Mouse (Mus musculus): ENCODE results near the gene Actg2. TPM values are rescaled to one million over a fixed set of nuclear protein-coding genes. Genes with fewer than 3 reads are reported as not detected.

Gene Actg2
- polyA plus RNA-seq, 1 experiment, result 0.97 TPM

DNA sequence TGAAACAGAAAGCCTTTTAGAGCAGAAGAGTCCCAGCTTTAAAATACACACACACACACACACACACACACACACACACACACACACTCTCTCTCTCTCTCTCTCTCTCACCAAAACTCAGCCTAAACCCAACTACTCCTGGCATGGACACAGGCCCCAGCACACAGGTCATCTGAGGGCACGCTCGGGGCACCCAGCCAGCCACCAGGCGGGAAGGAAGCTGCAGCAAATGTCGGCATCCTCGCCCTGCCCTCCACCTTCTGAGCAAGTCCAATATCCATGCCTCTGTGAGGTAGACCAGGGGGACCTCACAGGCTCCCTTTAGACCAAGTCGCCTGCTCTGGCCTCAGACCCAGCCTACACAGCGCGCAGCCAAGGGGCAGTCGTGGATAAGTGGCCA lies 62.8 kb downstream of the Actg2 start:
- peak; percentile 78 for DNase-seq
- Histone ChIP-seq H3K27me3 (ENCODE audit: control insufficient read depth, insufficient read depth, low read length) (no peaks in the 10 kb centered on the region), H3K4me1 (ENCODE audit: control insufficient read depth, insufficient read depth, low read length) (peaks cover 12% of the 10 kb centered on the region), H3K4me3 (replicated peaks; ENCODE audit: insufficient read depth, low read depth, low read length) (no peak overlapping the region), H3K27ac (ENCODE audit: insufficient read depth, low read length) (no peak overlapping the region)
- TF ChIP-seq CTCF (IDR thresholded peaks at IDR 0.05; ENCODE audit: borderline replicate concordance, insufficient read depth, low read depth, low read length) (no peak), POLR2A (IDR thresholded peaks at IDR 0.05; ENCODE audit: borderline replicate concordance, insufficient read depth, low read length) (no peak)
- WGBS, result 13% methylated on average over 9 of the region's 9 CpGs

DNA sequence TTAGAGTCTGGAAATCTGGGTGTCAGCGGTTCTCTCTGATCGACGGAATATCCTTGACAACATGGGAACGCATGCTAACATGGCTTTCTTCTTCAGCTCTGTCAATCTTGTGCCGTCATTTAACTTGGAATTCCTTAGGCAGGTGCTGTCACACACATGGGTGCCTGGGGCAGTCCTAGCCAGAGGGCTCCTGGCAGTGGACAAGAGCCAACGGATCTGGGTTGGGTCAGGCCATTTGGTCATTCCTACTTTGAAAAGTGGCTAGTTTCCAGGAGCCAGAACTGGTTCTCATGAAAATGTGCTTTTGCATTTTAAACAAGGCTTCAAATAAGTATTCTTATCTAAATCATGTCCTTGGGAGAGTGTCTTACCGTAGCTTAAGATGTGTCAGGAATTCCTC lies 64.3 kb downstream of the Actg2 start:
- H3K27ac ChIP-seq (ENCODE audit: insufficient read depth, low read length), result no peak overlapping the region
- H3K27me3 ChIP-seq (ENCODE audit: control insufficient read depth, insufficient read depth, low read length), result no peaks in the 10 kb centered on the region
- 71% methylated on average over 7 of the region's 7 CpGs for WGBS
- TF ChIP-seq POLR2A (IDR thresholded peaks at IDR 0.05; ENCODE audit: borderline replicate concordance, insufficient read depth, low read length) (no peak), CTCF (IDR thresholded peaks at IDR 0.05; ENCODE audit: borderline replicate concordance, insufficient read depth, low read depth, low read length) (no peak)
- peak in 1 of 2 experiments; percentile 32 for DNase-seq
- no peak overlapping the region for H3K4me3 ChIP-seq (replicated peaks; ENCODE audit: insufficient read depth, low read depth, low read length)
- H3K4me1 ChIP-seq (ENCODE audit: control insufficient read depth, insufficient read depth, low read length), result peaks cover 12% of the 10 kb centered on the region

DNA sequence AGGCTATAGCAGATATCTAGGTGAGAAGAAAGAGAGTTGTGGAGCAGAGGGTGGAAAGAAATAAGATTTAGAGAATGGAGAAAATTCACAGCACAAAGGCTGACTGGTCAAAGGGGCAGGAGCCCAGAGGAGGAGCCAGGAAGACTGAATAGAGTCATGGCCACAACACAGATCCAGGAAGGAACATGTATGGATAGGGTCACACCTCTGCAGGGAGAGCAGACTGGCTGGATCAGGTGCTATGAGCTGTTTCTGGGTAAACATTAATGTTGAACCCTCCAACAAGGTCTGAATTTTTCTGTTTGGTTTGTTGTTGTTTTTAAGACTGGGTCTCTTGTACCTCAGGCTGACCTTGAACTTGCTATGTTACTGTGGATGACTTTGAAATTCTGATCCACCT lies 72.1 kb downstream of the Actg2 start:
- TF ChIP-seq POLR2A (IDR thresholded peaks at IDR 0.05; ENCODE audit: borderline replicate concordance, insufficient read depth, low read length), result no peak
- TF ChIP-seq CTCF (IDR thresholded peaks at IDR 0.05; ENCODE audit: borderline replicate concordance, insufficient read depth, low read depth, low read length), result no peak
- no peak overlapping the region for H3K27ac ChIP-seq (ENCODE audit: insufficient read depth, low read length)
- no peaks in the 10 kb centered on the region for H3K4me1 ChIP-seq (ENCODE audit: control insufficient read depth, insufficient read depth, low read length)
- DNase-seq, result no peak
- no peaks in the 10 kb centered on the region for H3K27me3 ChIP-seq (ENCODE audit: control insufficient read depth, insufficient read depth, low read length)
- no peak overlapping the region for H3K4me3 ChIP-seq (replicated peaks; ENCODE audit: insufficient read depth, low read depth, low read length)

Other genes with a start within 250 kb of the Actg2 start
- gene Mthfd2, start 210.4 kb downstream of the Actg2 start, polyA plus RNA-seq (2012; rRNA removed), result 13.6 and 15.4 TPM in 2 replicates
- gene Mob1a, start 210.2 kb downstream of the Actg2 start, polyA plus RNA-seq (2012; rRNA removed), result 16.0 and 16.3 TPM in 2 replicates
- 87.1 and 90.2 TPM in 2 replicates for gene Bola3, start 187.1 kb downstream of the Actg2 start, polyA plus RNA-seq (2012; rRNA removed)
- 22.5 and 24.7 TPM in 2 replicates for gene Tet3, start 77.2 kb downstream of the Actg2 start, polyA plus RNA-seq (2012; rRNA removed)
- 97.3 and 108 TPM in 2 replicates for gene Dguok, start 29.3 kb downstream of the Actg2 start, polyA plus RNA-seq (2012; rRNA removed)
- gene Stambp, start 36.5 kb upstream of the Actg2 start, polyA plus RNA-seq (2012; rRNA removed), result 39.0 and 41.8 TPM in 2 replicates
- not detected in 2 replicates for gene Clec4f, start 119.9 kb upstream of the Actg2 start, polyA plus RNA-seq (2012; rRNA removed)
- not detected in 2 replicates for gene Cd207, start 141.6 kb upstream of the Actg2 start, polyA plus RNA-seq (2012; rRNA removed)
- gene Vax2, start 175.0 kb upstream of the Actg2 start, polyA plus RNA-seq (2012; rRNA removed), result not detected in 2 replicates
- 0.05 TPM in 1 of 2 replicates, not detected in the other for gene Atp6v1b1, start 206.7 kb upstream of the Actg2 start, polyA plus RNA-seq (2012; rRNA removed)
- not detected in 2 replicates for gene Ankrd53, start 226.4 kb upstream of the Actg2 start, polyA plus RNA-seq (2012; rRNA removed)
- 73.1 and 80.1 TPM in 2 replicates for gene Tex261, start 239.5 kb upstream of the Actg2 start, polyA plus RNA-seq (2012; rRNA removed)